Mouse (Mus musculus) midbrain, embryonic 13.5 days (tissue): ENCODE data around the gene Lbhd2. TPM values are rescaled to one million over a fixed set of nuclear protein-coding genes. Genes with fewer than 3 reads are reported as not detected.

Source experiments
- ATAC-seq: fragments of 200-750 bp; cut with Nextera tagmentation; 2 replicates; pipeline ENCODE4 v1.8.0; 2017; ENCODE audit warnings: mild to moderate bottlenecking, moderate TSS enrichment, moderate library complexity
- H3K27ac ChIP-seq: fragments of 300-500 bp; sonication (generic); 2 replicates; pipeline ENCODE4 v1.5.1; 2015; ENCODE audit warnings: inconsistent platforms, mild to moderate bottlenecking, moderate library complexity
- H3K27me3 ChIP-seq: fragments of 300-500 bp; sonication (generic); 2 replicates; pipeline ENCODE4 v1.6.1; 2015; ENCODE audit warnings: mild to moderate bottlenecking, inconsistent platforms
- H3K36me3 ChIP-seq: fragments of 300-500 bp; sonication (generic); 2 replicates; pipeline ENCODE4 v1.6.1; 2015; ENCODE audit warnings: mild to moderate bottlenecking, inconsistent platforms
- H3K4me1 ChIP-seq: fragments of 300-500 bp; sonication (generic); replicated peaks from 2 replicates; pipeline ENCODE4 v1.6.1; 2015; ENCODE audit warnings: inconsistent platforms
- H3K4me2 ChIP-seq: fragments of 300-500 bp; sonication (generic); replicated peaks from 2 replicates; pipeline ENCODE4 v1.6.1; 2015; ENCODE audit warnings: moderate library complexity, mild to moderate bottlenecking, inconsistent platforms
- H3K4me3 ChIP-seq: fragments of 300-500 bp; sonication (generic); replicated peaks from 2 replicates; pipeline ENCODE4 v1.5.1; 2015; ENCODE audit warnings: mild to moderate bottlenecking, inconsistent platforms
- H3K9ac ChIP-seq: fragments of 300-500 bp; sonication (generic); replicated peaks from 2 replicates; pipeline ENCODE4 v1.6.1; 2015; ENCODE audit warnings: mild to moderate bottlenecking, inconsistent platforms
- H3K9me3 ChIP-seq: fragments of 300-500 bp; sonication (generic); 2 replicates; pipeline ENCODE4 v1.6.1; 2016; ENCODE audit warnings: mild to moderate bottlenecking, inconsistent platforms
- WGBS: fragments of 180-500 bp; shearing (Covaris S2); methylation state at CpG from one replicate; pipeline ENCODE4 v1.1.7; 2015; 5-methylcytosine and 5-hydroxymethylcytosine counted together
- polyA plus RNA-seq: library from polyadenylated mRNA; unstranded; fragments of >200 nt; fragmentation: Nextera tagmentation; extraction: Ambion mirVana; gene quantifications from 2 replicates; pipeline ENCODE4 v1.2.1, GENCODE M21; 2015

Gene Lbhd2
- polyA plus RNA-seq, 1 experiment from 2014 or later = not detected

DNA sequence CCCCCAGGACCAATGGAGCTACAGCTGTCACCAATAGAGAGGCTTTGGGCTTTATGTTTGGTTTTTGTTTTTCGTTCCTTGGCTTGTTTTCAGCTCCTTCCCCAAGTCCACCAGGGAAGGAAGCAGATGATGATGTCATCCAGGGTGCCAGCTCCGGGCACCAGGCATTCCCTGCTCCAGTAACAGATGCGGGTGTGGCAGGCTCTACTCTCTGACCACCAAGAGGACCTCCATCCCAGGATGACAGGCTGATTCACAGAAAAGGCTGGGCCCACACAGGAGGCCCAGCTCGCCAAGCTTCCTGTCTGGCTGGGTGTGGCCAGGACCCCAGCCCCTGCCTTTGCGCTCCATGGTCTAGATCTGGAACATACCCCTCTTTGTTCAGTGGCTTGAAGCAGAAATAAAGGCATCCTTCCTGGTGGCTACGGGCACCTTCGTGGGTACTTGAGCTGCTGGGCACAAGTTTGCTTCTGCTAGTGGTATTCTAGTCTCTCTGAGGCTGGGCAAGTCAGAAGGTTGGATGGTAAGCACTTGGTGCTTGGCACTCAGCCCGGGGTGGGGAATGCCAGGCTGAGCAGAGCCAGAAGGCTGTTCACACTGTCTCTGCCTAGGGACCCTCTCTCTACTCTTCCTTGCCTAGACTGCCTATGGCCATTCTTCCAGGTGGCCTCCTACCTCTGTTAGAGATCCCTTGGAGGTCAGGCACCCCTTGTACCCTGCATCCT lies 5.2 kb downstream of the Lbhd2 start:
- Histone ChIP-seq H3K9ac (no peak overlapping the region), H3K4me3 (no peak overlapping the region), H3K27me3 (peaks cover 31% of the 10 kb centered on the region), H3K36me3 (no peaks in the 10 kb centered on the region), H3K4me2 (no peak overlapping the region), H3K27ac (no peak overlapping the region), H3K9me3 (no peaks in the 10 kb centered on the region), H3K4me1 (peaks cover 25% of the 10 kb centered on the region)
- no peak for ATAC-seq
- WGBS = 84% methylated on average over 8 of the region's 8 CpGs

DNA sequence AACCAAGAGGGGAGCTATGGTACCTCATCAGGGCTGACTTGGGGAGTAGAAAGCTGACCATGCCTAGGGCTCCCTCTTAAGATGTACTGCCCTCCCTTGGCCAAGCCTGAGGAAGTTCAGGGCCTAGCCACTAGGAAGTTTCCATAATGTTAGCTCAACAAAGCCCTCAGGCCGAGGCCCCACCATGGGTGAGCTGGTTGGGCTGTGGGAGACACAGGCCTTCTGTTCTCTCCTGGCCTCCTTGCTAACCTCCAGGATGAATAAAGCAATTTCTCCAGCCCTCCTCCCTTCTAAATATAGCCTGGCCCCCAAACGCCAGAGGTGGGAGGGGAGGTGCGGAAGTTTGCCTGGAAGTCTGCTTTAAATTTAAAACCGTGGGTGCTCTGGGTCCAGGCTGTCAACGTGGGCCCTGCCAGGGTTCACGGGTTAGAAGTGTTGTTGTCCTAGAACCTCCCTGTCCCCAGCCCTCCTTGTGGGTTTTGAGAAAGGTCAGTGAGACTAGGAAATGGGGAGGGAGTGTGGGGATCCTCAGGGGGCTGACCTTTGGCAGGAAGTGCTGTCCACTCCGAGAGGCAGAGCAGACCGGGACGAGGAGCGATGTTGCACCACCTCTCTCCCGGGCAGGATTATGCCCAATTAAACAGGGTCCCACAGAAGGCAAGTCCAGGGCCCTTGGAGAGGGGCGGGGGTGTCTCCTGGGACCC lies 6.1 kb downstream of the Lbhd2 start:
- ATAC-seq = no peak
- Histone ChIP-seq H3K27me3 (peaks cover 22% of the 10 kb centered on the region), H3K36me3 (no peaks in the 10 kb centered on the region), H3K9me3 (no peaks in the 10 kb centered on the region), H3K4me1 (peaks cover 32% of the 10 kb centered on the region), H3K27ac (no peak overlapping the region), H3K4me3 (peak overlapping the region; percentile 28), H3K4me2 (peak overlapping the region; percentile 46), H3K9ac (0 out of 2 replicates have a peak overlapping the region, but pooled peaks have one; percentile 24)
- WGBS = 27% methylated on average over 12 of the region's 12 CpGs

DNA sequence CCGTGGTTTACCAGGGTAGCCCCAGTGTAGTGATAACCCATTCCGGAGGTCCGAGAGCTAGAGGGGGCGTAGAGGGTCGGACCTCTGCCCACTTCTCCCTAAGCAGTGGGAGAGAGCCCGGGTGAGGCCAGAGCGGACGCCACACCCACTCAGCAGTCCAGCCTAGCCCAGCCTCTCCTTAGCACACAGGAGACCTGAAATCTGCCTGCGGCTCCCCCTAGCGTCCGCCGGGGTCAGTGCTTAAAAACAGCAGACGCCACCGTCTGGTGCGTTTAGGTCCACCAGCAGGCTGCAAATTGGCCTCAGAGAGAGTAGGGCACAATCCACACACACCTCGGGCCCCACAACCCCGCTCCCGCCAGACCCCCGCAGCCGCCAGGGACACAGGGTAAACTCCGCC lies 6.7 kb downstream of the Lbhd2 start:
- H3K27ac ChIP-seq = no peak overlapping the region

DNA sequence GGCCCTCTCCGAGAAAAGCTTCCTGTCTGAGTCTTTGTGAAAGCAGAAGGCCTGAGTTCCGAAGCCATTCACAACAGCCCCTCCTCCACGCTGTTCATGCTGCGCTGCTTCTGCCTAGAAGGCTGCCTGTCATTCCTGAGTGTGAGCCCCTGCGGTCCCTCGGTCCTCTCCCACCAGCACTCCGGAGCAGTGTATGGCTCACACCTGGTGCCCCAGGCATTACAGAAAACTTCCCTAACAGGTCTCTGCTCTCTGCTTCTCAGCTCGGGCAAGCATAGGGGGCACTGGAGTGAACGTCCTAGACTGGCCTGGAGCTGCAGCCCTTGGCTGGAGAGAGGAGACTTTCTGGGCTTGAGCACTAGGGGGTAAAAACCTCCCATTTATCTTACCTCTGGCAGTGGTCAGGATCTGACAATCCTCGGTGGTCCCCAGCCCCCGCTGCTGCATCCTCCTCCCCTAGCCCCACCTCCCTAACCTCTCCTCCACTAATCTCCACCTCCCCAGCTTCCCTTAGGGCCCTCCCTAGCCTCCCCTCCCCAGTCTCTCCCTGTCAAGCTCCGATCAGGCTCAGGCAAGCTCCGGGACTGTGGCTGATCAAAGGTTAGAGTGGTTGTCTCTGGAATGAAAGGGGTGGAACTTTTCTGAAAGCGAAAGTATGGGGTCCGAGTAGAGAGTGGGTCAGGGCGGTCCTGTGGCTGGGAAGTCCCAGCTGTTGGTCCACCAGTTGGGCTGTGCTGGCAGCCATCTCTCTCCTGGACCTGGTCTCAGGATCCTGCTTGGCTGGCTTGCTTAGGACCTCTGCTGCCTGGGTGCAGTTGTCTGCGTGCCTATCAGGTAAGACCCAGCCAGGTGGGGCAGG lies 10.5 kb downstream of the Lbhd2 start, which contains the start of gene Exoc3l4:
Exoc3l4 (plus strand) TSS at position 97 of the 859 bp plus-strand sequence.
- H3K4me3 ChIP-seq = peak within 1 kb of the TSS; percentile 13
- H3K9me3 ChIP-seq = no peaks in the 10 kb centered on the region
- ATAC-seq = 0 out of 2 replicates have a peak, but pooled peaks have one; percentile 41
- 2% methylated on average over 17 of the region's 17 CpGs for WGBS
- peak within 1 kb of the TSS; percentile 51 for H3K4me2 ChIP-seq
- no peak within 1 kb of the TSS for H3K27ac ChIP-seq
- peaks cover 37% of the 10 kb centered on the region for H3K27me3 ChIP-seq
- no peaks in the 10 kb centered on the region for H3K36me3 ChIP-seq
- peak within 1 kb of the TSS; percentile 49 for H3K9ac ChIP-seq
- peaks cover 23% of the 10 kb centered on the region for H3K4me1 ChIP-seq

More for the DNA sequence above, 6.7 kb downstream of the Lbhd2 start:
- Histone ChIP-seq H3K4me1 (peaks cover 32% of the 10 kb centered on the region), H3K27me3 (peaks cover 16% of the 10 kb centered on the region), H3K36me3 (no peaks in the 10 kb centered on the region), H3K4me2 (peak overlapping the region; percentile 46), H3K9me3 (no peaks in the 10 kb centered on the region), H3K9ac (0 out of 2 replicates have a peak overlapping the region, but pooled peaks have one; percentile 24), H3K4me3 (peak overlapping the region; percentile 28)
- peak; percentile 87 for ATAC-seq
- under 1% methylated on average over 21 of the region's 21 CpGs for WGBS

DNA sequence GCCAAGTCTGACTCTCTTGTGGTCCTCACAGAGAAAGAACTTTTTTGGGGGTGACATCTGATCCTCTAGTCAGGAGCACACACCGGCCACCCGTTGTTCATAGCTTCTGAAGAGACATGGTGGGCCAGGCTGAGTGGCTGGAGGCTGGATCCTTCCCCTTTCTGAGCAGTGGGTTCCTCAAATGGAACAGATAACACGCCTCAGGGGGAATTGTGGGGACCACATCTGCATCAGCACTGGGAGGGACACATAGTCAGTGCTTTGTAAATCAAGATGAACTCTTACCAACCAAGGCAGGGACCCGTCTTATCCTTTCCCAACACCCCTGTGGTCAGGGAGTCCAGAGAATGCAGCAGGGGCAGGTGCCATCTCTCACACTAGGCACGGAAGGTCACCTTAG lies 13.3 kb downstream of the Lbhd2 start:
- no peak for ATAC-seq
- 82% methylated on average over 5 of the region's 5 CpGs for WGBS
- Histone ChIP-seq H3K9me3 (no peaks in the 10 kb centered on the region), H3K36me3 (no peaks in the 10 kb centered on the region), H3K4me1 (peaks cover 21% of the 10 kb centered on the region), H3K27ac (no peak overlapping the region), H3K4me2 (no peak overlapping the region), H3K4me3 (no peak overlapping the region), H3K27me3 (peaks cover 61% of the 10 kb centered on the region), H3K9ac (no peak overlapping the region)

DNA sequence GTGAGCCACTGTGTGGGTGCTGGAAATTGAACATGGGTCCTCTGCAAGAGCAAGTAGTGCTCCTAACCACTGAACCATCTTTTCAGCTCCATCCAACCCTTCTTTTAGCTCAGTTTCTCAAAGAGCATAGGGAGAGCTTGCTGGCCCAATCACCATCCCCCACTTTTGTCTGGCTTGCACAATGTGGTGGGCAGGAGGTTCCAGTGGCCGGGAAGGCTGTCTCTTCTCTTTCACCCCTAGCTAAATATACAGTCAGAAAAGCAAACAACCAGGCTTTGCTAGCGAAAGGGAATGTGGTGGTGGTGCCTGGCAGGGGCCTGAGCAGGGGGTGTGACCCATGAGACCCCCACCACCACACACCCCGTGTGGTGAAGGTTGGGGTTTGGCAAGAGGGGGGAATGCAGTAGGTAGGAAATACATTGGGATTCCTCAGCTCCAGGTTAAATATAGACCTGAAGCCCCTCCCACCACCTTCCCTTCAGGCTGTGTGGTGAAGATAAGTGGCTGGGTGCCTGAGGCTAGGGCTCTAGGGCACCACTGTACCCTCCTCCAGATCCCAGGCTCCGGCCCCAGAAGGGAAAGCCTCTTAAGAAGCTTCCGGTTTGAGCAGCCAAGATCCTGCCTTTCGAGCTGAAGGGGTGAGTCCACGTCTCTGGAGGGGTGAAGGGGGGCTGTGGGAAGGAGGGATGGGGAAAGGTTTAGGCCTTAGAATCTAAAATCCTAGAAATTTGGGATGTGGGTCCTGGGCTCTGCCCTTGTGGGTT lies 14.5 kb downstream of the Lbhd2 start:
- peaks cover 73% of the 10 kb centered on the region for H3K27me3 ChIP-seq
- WGBS = 56% methylated on average over 7 of the region's 7 CpGs
- peaks cover 21% of the 10 kb centered on the region for H3K4me1 ChIP-seq
- no peak overlapping the region for H3K4me3 ChIP-seq
- no peak overlapping the region for H3K9ac ChIP-seq
- H3K27ac ChIP-seq = no peak overlapping the region
- no peak for ATAC-seq
- no peaks in the 10 kb centered on the region for H3K36me3 ChIP-seq
- H3K9me3 ChIP-seq = no peaks in the 10 kb centered on the region
- no peak overlapping the region for H3K4me2 ChIP-seq

DNA sequence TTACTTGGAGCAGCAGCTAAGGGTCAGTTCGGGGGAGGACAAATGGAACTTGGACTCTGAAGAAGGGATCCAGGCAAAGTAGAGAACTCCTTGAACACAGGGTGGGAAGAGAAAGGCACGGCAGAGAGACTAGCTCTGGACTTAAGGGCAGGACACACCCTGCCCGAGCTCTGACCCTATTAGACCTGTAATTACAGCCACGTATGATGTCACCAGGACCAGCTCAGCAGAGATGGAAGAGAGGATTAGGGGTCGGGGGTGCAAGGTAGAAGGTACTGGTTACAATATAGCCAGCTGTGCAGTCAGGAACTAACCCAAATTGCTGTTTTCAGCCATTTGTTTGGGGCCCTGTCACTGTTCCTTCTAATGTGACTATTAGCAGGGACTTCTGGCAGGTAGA lies 16.2 kb downstream of the Lbhd2 start:
- Histone ChIP-seq H3K9me3 (no peaks in the 10 kb centered on the region), H3K36me3 (no peaks in the 10 kb centered on the region), H3K27me3 (peaks cover 90% of the 10 kb centered on the region), H3K4me3 (no peak overlapping the region), H3K4me2 (no peak overlapping the region), H3K4me1 (peaks cover 6% of the 10 kb centered on the region; the same call in 1 of the 2 replicates), H3K27ac (no peak overlapping the region), H3K9ac (no peak overlapping the region)
- ATAC-seq = no peak
- WGBS = 35% methylated on average over 5 of the region's 5 CpGs

DNA sequence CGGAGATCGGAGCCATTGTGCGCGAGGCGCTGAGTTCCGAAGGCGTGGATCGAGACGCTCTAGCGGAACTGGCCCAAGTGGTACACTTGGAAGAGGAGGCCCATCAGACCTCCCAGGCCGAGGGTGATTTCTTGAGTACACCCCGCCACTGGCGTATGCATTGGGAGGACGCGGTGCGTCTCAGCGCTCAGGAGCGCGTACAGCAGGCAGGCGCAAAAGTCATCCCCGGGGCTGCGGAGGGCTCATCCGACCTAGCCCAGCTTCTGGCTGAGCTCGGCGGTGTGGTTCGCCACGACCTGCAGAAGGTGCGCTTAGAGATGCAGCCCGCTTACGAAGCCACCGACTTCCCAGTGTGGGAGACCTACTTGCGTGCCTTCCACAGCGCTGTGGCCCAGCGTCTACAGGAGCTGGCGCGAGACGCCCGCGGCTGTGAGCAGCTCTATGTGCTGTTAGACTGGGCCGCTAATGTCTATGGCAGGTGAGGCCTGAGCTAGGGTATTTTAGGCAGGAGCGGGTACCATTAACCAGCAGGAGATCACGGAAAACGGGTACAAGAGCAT lies 17.0 kb downstream of the Lbhd2 start:
- Histone ChIP-seq H3K4me1 (peaks cover 11% of the 10 kb centered on the region), H3K4me2 (peak overlapping the region; percentile 52), H3K9me3 (no peaks in the 10 kb centered on the region), H3K9ac (peak overlapping the region; percentile 49), H3K4me3 (peak overlapping the region; percentile 33), H3K27me3 (peaks cover 96% of the 10 kb centered on the region), H3K27ac (no peak overlapping the region), H3K36me3 (no peaks in the 10 kb centered on the region)
- ATAC-seq = no peak
- WGBS = 3% methylated on average over 43 of the region's 43 CpGs

DNA sequence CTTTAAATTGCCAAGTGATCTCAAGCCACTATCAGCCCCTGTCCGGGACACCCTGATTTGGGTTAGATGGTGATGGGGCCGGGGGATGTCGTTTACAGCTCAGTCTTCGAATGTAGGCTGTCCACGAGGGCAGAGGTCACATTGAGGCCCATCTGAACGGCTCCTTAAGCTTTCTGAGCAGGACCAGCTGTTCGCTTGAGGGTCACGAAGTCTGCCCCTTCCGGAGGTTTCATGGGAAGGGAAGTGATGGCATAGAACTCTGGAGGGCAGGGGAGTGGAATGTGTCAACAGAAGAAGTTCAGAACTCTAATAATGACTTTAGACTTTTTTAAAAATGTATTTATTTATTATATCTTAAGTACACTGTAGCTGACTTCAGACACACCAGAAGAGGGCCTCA lies 17.9 kb downstream of the Lbhd2 start:
- ATAC-seq = no peak
- H3K4me1 ChIP-seq = peaks cover 20% of the 10 kb centered on the region
- H3K9me3 ChIP-seq = no peaks in the 10 kb centered on the region
- no peak overlapping the region for H3K4me2 ChIP-seq
- H3K9ac ChIP-seq = no peak overlapping the region
- no peaks in the 10 kb centered on the region for H3K36me3 ChIP-seq
- H3K27ac ChIP-seq = no peak overlapping the region
- H3K27me3 ChIP-seq = peaks cover 96% of the 10 kb centered on the region
- no peak overlapping the region for H3K4me3 ChIP-seq
- 24% methylated on average over 9 of the region's 9 CpGs for WGBS

DNA sequence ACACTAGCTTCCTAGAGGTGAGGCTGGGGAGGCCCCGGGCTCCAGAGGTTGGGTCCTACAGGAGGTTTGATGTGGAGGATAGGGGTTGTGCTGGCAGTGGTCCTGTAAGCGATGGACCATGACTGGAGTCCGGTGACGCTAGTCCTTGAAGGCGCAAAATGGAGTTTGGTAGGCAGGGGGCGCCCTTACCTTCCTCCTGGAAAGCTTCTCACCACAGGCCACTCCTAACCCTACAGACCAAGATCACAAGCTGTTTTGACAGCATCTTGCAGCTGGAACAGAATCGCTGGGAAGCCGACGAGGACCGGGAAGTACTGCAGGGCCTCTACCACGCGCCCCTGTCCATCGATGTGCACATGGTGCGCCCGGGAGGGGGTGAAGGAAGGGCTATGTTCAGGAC lies 18.6 kb downstream of the Lbhd2 start:
- WGBS = 3% methylated on average over 15 of the region's 15 CpGs
- H3K36me3 ChIP-seq = no peaks in the 10 kb centered on the region
- H3K4me3 ChIP-seq = no peak overlapping the region

More for the DNA sequence above, 18.6 kb downstream of the Lbhd2 start:
- Histone ChIP-seq H3K4me1 (peaks cover 27% of the 10 kb centered on the region), H3K9me3 (no peaks in the 10 kb centered on the region), H3K9ac (0 out of 2 replicates have a peak overlapping the region, but pooled peaks have one; percentile 6), H3K27me3 (peaks cover 97% of the 10 kb centered on the region), H3K4me2 (no peak overlapping the region; the same call in 1 of the 2 replicates), H3K27ac (no peak overlapping the region)
- ATAC-seq = peak; percentile 14; the same call in 1 of the 2 replicates
